Comparison of ENCODE assay signal across 9 mouse cellular contexts in the genomic region with DNA sequence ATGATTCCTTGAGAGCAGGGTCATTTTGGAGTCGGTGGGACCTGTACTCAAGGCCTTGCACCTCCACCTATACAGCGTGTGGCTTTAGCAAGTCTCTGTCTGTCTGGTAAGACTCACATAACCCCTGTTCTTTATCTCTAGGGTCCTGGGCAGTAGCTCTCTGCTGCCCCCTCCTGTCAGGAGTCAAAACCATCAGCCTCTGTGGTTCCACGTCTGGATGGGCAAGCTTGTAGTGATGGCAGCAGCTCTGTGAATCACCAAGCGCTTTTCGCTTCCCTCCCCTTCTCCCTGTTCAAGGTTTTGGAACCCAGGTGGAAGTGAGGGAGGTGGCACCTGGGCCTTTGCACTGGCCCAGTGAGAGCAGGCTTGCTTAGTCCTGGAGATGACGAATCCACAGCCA. TPM values are rescaled to one million over a fixed set of nuclear protein-coding genes. Genes with fewer than 3 reads are reported as not detected.
DNase-seq lines count a peak whose midpoint lies in the region; ATAC-seq and TF ChIP-seq lines count a peak whose summit lies in the region.
"Had no signal": no experiment of that assay in that cellular context is flagged by ENCODE, and none has a peak within 500 bp of the region (broad histone marks: within the 10 kb centered on the region; RNA-seq: fewer than 3 reads in every experiment).

No protein-coding gene starts in this region.

- ATAC-seq in frontal cortex, adult (ENCODE audit: low TSS enrichment), result peak; percentile 54
- no peak for ATAC-seq in intestine, postnatal 0 days
- ATAC-seq in limb, embryonic 14.5 days (ENCODE audit: low FRiP score, low read depth), result peak; percentile 21; the same call in 1 of the 2 replicates

- peak; percentile 95 for TF ChIP-seq CTCF in intestine, postnatal 0 days (IDR thresholded peaks at IDR 0.05; ENCODE audit: low read depth)

- no peak overlapping the region for H3K4me3 ChIP-seq in intestine, postnatal 0 days (ENCODE audit: low read depth, low read length)
- no peak overlapping the region for H3K4me3 ChIP-seq in limb, embryonic 14.5 days (replicated peaks; ENCODE audit: low read length)

- H3K36me3 ChIP-seq in intestine, postnatal 0 days (ENCODE audit: control insufficient read depth, insufficient read depth), result no peaks in the 10 kb centered on the region
- H3K36me3 ChIP-seq in limb, embryonic 14.5 days (ENCODE audit: control insufficient read depth, insufficient read depth, low read length), result no peaks in the 10 kb centered on the region

- no peak for TF ChIP-seq POLR2A in limb, embryonic 14.5 days (IDR thresholded peaks at IDR 0.05; ENCODE audit: borderline replicate concordance, extremely low read depth, insufficient read depth, insufficient read length)

- no peaks in the 10 kb centered on the region for H3K4me1 ChIP-seq in intestine, postnatal 0 days (replicated peaks; ENCODE audit: control insufficient read depth, insufficient read depth, low read length)
- no peaks in the 10 kb centered on the region for H3K4me1 ChIP-seq in limb, embryonic 14.5 days (ENCODE audit: control insufficient read depth, insufficient read depth, low read length)

- no peak overlapping the region for H3K4me2 ChIP-seq in intestine, postnatal 0 days (replicated peaks; ENCODE audit: low read depth)
- no peak overlapping the region for H3K4me2 ChIP-seq in limb, embryonic 14.5 days (replicated peaks; ENCODE audit: low read depth, low read length, severe bottlenecking)

- H3K27ac ChIP-seq in intestine, postnatal 0 days (ENCODE audit: low read depth, low read length), result no peak overlapping the region
- H3K27ac ChIP-seq in limb, embryonic 14.5 days (replicated peaks; ENCODE audit: low read depth, low read length), result no peak overlapping the region

- H3K27me3 ChIP-seq in intestine, postnatal 0 days (replicated peaks; ENCODE audit: control insufficient read depth, insufficient read depth, low read length), result 0 out of 2 replicates have a peak, but pooled peaks cover 6% of the 10 kb centered on the region
- no peaks in the 10 kb centered on the region for H3K27me3 ChIP-seq in limb, embryonic 14.5 days (ENCODE audit: control insufficient read depth, insufficient read depth, low read length)

- H3K9ac ChIP-seq in intestine, postnatal 0 days (ENCODE audit: low read depth, low read length), result no peak overlapping the region
- no peak overlapping the region for H3K9ac ChIP-seq in limb, embryonic 14.5 days (ENCODE audit: low read depth, low read length, severe bottlenecking)

- 33% methylated on average over 6 of the region's 6 CpGs for WGBS in intestine, postnatal 0 days
- 30% methylated on average over 6 of the region's 6 CpGs for WGBS in limb, embryonic 14.5 days

- H3K9me3 ChIP-seq in intestine, postnatal 0 days (ENCODE audit: control insufficient read depth), result no peaks in the 10 kb centered on the region
- no peaks in the 10 kb centered on the region for H3K9me3 ChIP-seq in limb, embryonic 14.5 days (ENCODE audit: control insufficient read depth, low read length)

- DNase-seq in 416B (ENCODE audit: low read depth), result peak; percentile 81
- peak; percentile 56 to 76 for DNase-seq in CD8-positive naive resting alpha-beta T cell, adult 2 months (ENCODE audit: low read depth in 2 of 2, low spot score in 2 of 2)
- peak; percentile 17 for DNase-seq in c-Kit-negative CD71-positive TER-119-positive erythroid progenitor cells, embryonic 14.5 days (ENCODE audit: low read depth, low spot score)
- peak; percentile 30 for DNase-seq in limb, embryonic 14.5 days (ENCODE audit: low spot score)
- DNase-seq in naive thymus-derived CD4-positive, alpha-beta T cell, adult 2 months (ENCODE audit: low read depth), result peak; percentile 76
- DNase-seq in thymus, postnatal 36 days, result peak; percentile 72

RNA-seq across cellular contexts. Expression of gene Plin1, which starts 4.5 kb away (rescaled TPM):
- not detected in 2 replicates for polyA plus RNA-seq in intestine, postnatal 0 days (2015; fragmentation: Nextera tagmentation; extraction: Ambion mirVana)
- polyA plus RNA-seq in limb, embryonic 14.5 days (2012; rRNA removed), result 0.21 and 0.23 TPM in 2 replicates
- not detected in 2 replicates for polyA plus RNA-seq in limb, embryonic 14.5 days (2014; fragmentation: Nextera tagmentation; extraction: Ambion mirVana)
- polyA plus RNA-seq: heart, embryonic 16.5 days had no signal

RNA-seq across cellular contexts. Expression of gene Kif7, which starts 12.7 kb away (rescaled TPM):
- polyA plus RNA-seq in intestine, postnatal 0 days (2015; fragmentation: Nextera tagmentation; extraction: Ambion mirVana), result 0.69 and 0.82 TPM in 2 replicates
- 14.6 and 14.9 TPM in 2 replicates for polyA plus RNA-seq in limb, embryonic 14.5 days (2012; rRNA removed)
- polyA plus RNA-seq in limb, embryonic 14.5 days (2014; fragmentation: Nextera tagmentation; extraction: Ambion mirVana), result 7.2 and 8.2 TPM in 2 replicates

RNA-seq across cellular contexts. Expression of gene Pex11a, which starts 14.7 kb away (rescaled TPM):
- 22.6 and 23.3 TPM in 2 replicates for polyA plus RNA-seq in intestine, postnatal 0 days (2015; fragmentation: Nextera tagmentation; extraction: Ambion mirVana)
- 9.0 TPM in 2 replicates for polyA plus RNA-seq in limb, embryonic 14.5 days (2012; rRNA removed)
- 10.1 and 10.3 TPM in 2 replicates for polyA plus RNA-seq in limb, embryonic 14.5 days (2014; fragmentation: Nextera tagmentation; extraction: Ambion mirVana)

RNA-seq across cellular contexts. Expression of gene Wdr93, which starts 14.7 kb away (rescaled TPM):
- 0.05 TPM in 1 of 2 replicates, not detected in the other for polyA plus RNA-seq in intestine, postnatal 0 days (2015; fragmentation: Nextera tagmentation; extraction: Ambion mirVana)
- 0.20 and 0.21 TPM in 2 replicates for polyA plus RNA-seq in limb, embryonic 14.5 days (2012; rRNA removed)
- polyA plus RNA-seq in limb, embryonic 14.5 days (2014; fragmentation: Nextera tagmentation; extraction: Ambion mirVana), result 0.12 TPM in 1 of 2 replicates, not detected in the other

Comparison
In these comparisons a context has a peak if more than half of its experiments do, and no peak if none do; other contexts are left out.
1. DNase-seq: peak in every context shown above with its lines; median percentile 81 in 416B; 76 in naive thymus-derived CD4-positive, alpha-beta T cell, adult 2 months; 72 in thymus, postnatal 36 days; 66 in CD8-positive naive resting alpha-beta T cell, adult 2 months; 30 in limb, embryonic 14.5 days; 17 in c-Kit-negative CD71-positive TER-119-positive erythroid progenitor cells, embryonic 14.5 days.